Mouse (Mus musculus): Measurements from ENCODE around the gene Rmnd1.

The Rmnd1 gene

DNA sequence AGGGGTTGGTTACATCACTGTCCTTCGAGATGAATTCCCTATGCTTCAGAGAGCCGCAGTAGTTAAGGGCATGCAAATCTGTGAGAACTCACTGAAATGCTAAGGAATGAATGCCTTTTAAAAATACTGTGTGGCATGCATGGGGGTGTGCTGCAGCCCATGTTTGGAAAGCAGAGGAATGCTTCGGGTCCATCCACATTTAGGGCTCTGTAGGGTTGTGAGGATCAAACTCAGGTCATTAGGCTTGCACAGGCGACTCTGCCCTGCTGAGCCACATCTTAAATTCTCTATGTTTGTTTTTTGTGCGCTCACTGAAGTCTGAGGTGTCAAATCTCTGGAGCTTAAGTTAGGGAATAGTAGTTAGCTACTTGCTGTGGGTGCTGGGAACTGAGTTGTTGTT, 41.1 kb downstream of the Rmnd1 start:
- no peak for DNase-seq (ENCODE audit: low read depth, low spot score)

DNA sequence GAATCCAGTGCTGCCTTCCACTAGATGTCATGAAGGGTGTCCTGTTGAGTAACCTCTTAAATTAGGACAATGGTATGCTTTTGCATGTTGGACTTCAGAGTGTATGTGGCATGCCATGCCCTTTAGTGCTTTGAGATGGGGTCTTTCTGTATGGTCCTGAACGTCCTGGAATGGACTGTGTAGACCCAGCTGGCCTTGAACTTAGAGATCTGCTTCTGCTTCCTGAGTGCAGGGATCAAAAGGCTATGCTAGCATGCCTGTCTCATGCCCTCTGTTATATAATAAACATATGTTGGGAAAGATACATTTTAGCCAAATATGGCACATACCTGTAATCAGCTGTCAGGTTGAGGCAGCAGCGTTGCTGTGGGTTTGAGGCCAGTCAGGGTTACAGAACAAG, 41.6 kb downstream of the Rmnd1 start:
- no peak for DNase-seq (ENCODE audit: low read depth, low spot score)

- no peak for DNase-seq (ENCODE audit: low read depth, low spot score)
Observed at GRCm38 (mm10) chr10:4389461-4390112, 42.6 kb downstream of the Rmnd1 start.

DNA sequence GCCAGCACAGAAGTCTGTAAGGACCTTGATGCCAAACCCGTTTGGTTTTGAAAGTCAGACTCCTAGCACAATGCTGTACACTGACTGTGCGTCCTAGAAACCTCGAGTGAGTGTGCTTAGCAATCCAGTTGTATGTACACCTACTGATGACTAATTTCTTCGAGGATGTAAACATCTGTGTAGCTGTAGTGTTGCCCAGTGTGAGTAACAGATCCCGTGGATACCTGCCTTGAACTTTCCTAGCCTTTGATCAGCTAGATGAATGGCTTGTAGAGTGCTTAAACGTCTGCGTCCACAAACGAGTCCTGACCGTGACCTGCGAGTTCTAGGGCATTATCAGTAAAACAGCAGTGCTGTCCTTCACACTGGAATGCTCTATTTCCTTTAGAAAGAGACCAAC, 43.2 kb downstream of the Rmnd1 start:
- no peak for DNase-seq (ENCODE audit: low read depth, low spot score)

DNA sequence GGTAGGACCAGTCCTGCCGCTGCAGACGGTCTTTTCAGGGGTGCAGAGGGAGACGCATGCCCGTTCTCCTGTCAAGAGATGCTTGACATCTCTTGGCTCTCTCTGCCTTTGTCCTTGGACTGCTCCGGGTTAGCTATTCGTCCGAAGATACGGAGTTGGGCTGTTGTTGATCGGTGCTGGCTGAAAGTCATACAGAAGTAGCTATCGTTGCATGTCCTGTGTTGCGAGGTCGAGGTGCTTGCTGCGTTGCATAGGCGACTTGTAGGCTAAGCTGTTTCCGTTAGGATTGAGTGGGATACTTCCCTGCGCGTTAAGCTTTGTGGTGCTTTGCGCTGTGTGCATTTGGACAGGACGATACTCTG, 43.8 kb downstream of the Rmnd1 start:
- no peak for DNase-seq (ENCODE audit: low read depth, low spot score)

DNA sequence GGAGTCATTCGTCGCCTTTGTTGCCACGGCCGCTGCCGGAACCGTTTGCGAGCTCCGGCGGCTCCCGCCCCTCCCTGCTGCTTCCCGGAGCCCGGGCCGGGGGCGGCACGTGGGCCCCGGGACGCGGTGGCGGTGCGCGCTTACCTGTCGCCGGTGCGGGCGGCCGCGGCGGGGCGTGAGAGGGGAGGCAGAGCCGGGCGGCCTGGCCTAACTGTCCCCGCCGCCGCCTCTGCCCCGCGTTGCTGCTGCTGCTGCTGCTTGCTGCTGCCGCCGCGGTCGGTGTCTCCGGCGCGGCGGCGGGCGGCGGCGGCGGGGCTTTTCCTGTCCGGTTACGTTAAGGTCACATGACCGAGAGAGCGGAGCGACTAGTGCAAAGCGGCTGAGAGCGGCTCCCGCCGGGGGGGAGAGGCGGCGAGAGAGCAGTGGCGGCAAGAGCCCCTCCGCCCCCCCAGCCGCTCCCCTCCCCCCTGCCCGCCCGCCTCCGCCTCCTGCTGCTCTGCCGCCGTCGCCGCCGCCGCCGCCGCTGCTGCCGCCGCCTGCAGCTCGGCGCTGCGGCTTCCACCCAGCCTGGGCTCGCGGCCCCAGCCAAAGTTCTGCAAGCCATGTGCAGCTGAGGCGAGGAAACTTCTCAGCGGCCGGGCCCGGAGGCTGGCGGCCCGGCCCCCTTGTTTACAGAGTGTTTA, 44.3 kb downstream of the Rmnd1 start, which contains the start of gene Zbtb2:
Zbtb2 (minus strand) TSS at position 408 of the 683 bp plus-strand sequence.
- peak; percentile 34 for DNase-seq (ENCODE audit: low read depth, low spot score)

DNA sequence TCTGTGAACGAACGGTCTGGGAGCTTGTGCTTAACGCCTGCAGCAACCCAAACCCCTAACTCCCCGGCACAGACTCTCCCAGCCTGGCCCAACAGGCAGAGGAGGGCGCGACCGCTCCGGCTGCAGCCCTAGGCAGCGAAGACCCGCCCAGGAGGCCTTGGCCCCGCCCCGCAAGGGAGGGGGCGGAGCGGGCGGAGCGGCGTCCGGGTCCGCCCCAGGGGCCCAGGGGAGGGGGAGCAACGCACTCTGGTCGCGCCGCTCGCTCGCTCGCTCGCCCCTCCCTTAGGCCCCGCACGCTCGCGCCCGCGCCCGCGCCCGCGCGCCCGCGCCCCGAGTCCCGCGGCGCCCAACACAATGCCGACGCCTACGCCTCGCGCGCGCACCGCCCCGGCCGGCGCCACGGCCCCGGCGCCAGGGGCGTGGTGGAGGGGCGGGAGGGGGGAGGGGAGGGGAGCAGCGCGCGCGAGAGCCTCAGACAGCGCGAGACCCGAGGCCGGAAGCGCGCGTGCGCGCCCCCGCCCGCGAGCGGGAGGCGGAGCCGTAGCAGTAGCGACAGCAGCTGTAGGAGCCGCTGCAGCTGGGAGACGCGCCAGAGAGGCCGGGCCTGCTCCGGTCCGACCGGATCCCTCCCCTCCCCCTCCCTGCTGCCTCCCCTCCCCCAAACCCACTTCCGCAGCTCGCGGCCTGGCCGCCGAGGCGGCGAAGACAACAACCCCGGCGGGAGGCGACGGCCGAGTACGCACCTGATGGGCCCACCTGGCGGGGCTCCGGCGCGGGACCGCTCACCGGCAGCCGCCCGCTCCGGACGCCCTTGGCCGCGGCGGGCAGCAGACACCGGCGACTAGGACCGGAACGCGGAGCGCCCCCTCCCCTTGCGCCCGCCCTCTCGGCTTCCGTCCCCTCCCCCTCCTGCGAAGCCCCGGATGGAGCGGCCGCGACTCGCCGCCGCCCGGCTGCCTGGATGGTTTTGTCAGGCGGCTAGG, 45.3 kb downstream of the Rmnd1 start:
- DNase-seq (ENCODE audit: low read depth, low spot score): peak; percentile 95

DNA sequence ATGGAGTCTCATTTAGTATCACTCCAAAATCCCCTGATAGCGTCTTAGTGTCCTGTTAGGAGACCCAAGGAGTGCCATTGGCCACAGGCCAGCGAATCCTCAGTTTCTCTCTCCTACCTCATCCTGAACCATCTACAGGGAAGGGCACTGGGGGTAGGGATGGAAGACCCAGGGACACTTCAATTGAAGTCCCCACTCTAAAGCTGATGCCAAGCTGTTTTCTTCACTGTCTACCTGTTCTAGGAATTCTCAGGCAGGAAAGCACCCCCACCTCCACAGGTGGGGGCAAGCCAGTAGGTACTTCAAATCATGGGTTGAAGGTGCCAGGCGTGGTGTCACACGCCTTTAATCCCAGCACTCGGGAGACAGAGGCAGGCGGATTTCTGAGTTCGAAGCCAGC, 47.9 kb downstream of the Rmnd1 start:
- no peak for DNase-seq (ENCODE audit: low read depth, low spot score)

DNA sequence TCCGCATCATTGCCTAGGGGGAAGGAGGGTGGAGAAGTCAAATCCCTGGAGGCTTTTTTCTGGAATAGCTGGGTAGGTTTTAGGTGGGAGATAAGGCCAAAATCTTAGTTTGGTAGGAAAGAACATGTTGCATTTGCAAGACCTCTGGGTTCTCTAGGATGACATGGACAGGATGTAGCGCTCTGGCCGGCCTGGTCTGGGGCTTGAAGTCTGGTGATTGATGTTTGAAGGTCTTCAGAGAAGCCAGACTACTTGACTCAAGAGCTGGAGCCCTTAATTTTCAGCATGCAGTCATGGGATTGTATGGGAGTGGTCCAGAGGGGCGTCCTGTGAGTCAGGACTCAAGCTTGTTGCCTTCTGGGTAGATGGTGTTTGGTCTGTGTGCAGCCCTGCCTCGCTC, 51.4 kb downstream of the Rmnd1 start:
- no peak for DNase-seq (ENCODE audit: low read depth, low spot score)

DNA sequence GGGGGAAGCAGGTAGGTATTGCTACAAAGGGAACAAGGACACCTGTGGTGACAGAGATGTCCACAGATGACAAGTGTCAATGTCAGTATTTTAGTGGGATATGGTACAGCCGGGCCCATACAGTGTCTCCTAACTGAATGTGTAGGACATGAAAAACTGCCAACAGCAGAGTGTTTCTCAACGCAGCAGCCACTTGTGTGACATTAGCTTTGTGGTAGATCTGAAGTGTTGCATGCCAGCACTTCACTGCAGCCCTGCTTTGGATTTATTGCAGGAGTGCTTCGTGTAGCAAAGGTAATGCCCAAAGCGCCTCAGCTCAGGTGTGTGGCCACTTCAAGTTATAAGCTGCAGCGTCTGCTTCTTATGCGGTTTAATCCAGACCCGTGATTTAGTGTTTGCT, 55.3 kb downstream of the Rmnd1 start:
- DNase-seq (ENCODE audit: low read depth, low spot score): no peak

DNA sequence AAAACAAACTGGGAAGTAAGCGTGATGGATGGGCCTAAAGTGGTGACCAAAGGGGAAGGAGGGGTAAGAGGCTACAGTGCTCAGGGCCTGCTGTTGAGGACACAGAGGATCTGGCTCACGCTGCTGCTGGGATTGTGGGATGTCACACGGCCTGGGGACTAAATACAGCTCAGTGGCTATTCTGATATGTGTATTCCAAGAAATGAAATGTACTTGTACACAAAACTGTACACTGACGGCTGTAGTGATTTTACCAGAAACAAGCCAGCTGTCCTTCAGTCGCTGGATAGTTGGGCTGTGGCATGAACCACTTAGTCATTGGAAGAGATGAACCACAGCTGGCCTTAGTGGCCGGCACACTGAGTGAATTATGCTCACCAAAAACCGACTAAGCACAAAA, 55.7 kb downstream of the Rmnd1 start:
- DNase-seq (ENCODE audit: low read depth, low spot score): no peak

- DNase-seq (ENCODE audit: low read depth, low spot score): no peak
Observed at GRCm38 (mm10) chr10:4375267-4375666, 56.9 kb downstream of the Rmnd1 start.

- DNase-seq (ENCODE audit: low read depth, low spot score): no peak
Observed at GRCm38 (mm10) chr10:4374734-4375133, 57.5 kb downstream of the Rmnd1 start.

DNA sequence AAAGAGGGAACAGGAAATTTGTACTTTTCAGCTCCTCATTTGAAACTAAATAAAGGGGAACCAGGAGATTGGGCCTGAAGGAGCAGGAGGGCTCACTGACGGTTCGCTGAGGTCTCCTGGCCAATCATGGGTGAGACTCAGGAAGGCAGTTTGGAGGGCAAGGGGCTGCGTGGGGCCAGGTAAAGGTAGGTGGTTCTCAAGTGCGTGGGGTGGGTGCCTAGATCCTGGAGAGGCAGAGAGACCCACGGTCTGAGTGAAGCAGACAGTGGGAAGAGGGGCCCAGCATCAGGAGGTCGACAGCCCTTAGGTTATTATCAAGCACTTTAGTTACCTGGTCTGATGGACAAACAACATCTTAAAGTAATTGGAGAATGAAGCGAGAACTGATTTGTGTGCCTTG, 57.9 kb downstream of the Rmnd1 start:
- no peak for DNase-seq (ENCODE audit: low read depth, low spot score)

DNA sequence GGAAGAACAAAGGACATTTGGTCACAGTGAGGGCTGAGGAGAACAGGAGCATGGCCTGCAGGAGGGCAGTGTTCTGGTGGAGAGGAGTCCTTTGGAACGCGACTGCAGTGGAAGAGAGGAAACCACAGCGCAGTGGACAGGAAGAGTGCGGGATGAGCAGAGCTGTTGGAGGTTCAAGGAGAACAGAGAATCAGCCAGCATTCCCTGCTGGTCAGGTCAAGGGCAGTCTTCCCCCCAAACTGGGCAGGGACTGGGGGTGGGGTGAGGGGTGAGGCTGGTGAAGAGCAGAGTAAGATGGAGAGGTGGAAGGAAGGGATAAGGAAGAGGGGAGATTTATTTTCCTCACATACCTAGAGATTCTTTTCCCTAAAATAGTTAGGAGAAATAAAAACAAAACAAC, 58.6 kb downstream of the Rmnd1 start:
- DNase-seq (ENCODE audit: low read depth, low spot score): no peak

- DNase-seq (ENCODE audit: low read depth, low spot score): no peak
Observed at GRCm38 (mm10) chr10:4372011-4372410, 60.2 kb downstream of the Rmnd1 start.

GRCm38 (mm10) chr10:4370105-4370504, 62.1 kb downstream of the Rmnd1 start:
- DNase-seq (ENCODE audit: low read depth, low spot score): no peak

DNA sequence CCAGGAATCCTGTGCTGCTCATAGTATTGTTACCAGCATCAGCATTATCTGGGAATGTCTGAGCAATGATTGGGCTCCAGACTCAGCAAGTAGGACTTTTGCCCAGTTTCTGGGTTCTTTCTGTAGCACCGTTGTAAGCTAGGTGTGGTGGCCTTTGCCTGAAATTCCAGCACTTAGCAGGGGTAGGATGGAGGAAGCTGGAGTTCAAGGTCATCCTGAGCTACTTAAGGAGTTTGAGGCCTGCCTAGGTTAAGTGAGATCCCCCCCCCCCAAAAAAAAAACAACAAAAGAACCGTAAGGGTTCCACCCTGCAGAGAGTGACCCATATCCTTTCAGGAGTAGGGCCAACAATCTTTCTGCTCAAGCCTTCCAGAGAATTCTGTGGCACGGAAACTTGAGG, 67.6 kb downstream of the Rmnd1 start:
- no peak for DNase-seq (ENCODE audit: low read depth, low spot score)

- no peak for DNase-seq (ENCODE audit: low read depth, low spot score)
Observed at GRCm38 (mm10) chr10:4357435-4357834, 74.8 kb downstream of the Rmnd1 start.

DNA sequence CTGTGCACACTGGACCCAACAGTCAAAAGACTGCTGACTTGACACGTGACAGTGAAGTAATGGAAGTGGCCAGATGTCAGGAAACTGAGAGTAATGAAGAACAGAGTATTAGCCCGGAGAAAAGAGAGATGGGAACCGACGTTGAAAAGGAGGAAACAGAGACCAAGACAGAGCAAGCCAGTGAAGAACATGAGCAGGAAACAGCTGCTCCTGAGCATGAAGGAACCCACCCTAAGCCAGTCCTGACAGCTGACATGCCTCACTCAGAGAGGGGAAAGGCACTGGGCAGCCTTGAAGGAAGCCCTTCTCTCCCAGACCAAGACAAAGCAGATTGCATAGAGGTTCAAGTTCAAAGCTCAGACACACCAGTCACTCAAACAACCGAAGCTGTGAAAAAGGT, 75.5 kb downstream of the Rmnd1 start:
- DNase-seq (ENCODE audit: low read depth, low spot score): no peak

DNA sequence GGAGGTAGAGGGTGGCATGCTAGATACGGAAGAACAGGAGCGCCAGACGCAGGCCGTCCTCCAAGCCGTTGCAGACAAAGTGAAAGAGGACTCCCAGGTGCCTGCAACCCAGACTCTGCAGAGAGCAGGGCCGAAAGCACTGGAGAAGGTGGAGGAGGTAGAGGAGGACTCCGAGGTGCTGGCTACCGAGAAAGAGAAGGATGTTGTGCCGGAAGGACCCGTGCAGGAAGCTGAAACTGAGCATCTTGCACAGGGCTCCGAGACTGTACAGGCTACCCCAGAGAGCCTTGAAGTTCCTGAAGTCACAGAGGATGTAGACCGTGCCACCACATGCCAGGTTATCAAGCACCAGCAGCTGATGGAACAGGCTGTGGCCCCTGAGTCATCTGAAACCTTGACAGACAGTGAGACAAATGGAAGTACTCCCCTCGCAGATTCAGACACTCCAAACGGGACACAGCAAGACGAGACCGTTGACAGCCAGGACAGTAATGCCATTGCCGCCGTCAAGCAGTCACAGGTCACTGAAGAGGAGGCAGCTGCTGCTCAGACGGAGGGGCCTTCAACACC, 76.2 kb downstream of the Rmnd1 start:
- DNase-seq (ENCODE audit: low read depth, low spot score): no peak

Measured in embryo, embryonic 11.5 days (tissue).